Mouse (Mus musculus) megakaryocyte, adult 5-6 weeks (primary cell): ENCODE measurements around the gene Lrrc46. TPM values are rescaled to one million over a fixed set of nuclear protein-coding genes. Genes with fewer than 3 reads are reported as not detected.

Source experiments
- ATAC-seq: 2 replicates; pipeline ENCODE4 v1.8.0; 2016; ENCODE audit warnings: mild to moderate bottlenecking, inconsistent platforms; ENCODE audit not compliant: poor library complexity, severe bottlenecking
- total RNA-seq, 2 experiments: library from RNA; stranded (forward) in 1 of 2; stranded (reverse) in 1 of 2; fragments of 153-499, 151-499 nt in 1 of 2; fragments of 221-1000, 200-1000 nt in 1 of 2; gene quantifications; 2 replicates each; pipeline versions ENCODE4 v1.2.3 to v1.2.4; 2015 to 2017

Lrrc46 gene
- total RNA-seq, 2 experiments from 2014 or later: 0.80 TPM; not detected in 1

DNA sequence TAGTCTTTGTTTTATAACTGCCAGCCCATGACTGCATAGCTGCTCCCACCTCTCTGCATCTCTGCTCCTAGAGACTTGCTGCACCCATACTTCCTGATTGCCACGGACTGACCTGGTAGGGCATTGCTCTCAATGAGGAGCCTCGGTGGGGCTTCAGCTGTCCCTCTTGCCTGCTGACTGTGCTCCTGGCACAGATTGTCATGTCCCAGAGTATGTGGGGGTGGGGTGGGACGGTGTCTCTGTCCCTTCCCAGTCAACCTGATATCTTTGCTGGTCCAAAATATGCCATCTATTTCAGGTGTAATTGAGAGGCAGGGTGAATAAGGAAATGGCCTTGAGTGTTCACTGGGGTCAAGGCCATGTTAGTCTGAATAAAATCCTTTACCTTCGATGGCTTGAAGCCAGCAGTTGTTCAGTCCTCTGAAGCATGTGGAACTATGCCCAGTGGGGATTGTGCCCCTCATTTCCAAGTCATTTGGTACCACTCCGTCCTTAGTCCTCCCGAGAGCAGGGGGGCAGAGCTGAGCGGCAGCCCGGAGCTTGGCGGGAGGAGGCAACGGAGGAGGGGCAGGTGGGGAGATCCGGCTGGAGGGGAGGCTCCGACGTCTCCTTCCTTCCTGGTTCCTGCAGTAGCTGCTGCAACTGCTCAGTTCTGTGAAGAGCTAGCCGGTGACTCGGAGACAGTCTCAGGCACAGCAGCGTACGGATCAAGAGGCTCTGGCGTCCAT lies 9.2 kb upstream of the Lrrc46 start, which contains the start of gene Osbpl7:
Gene Osbpl7 (plus strand): TSS at position 413 of the 728 bp plus-strand sequence.
- ATAC-seq: peak; percentile 77

DNA sequence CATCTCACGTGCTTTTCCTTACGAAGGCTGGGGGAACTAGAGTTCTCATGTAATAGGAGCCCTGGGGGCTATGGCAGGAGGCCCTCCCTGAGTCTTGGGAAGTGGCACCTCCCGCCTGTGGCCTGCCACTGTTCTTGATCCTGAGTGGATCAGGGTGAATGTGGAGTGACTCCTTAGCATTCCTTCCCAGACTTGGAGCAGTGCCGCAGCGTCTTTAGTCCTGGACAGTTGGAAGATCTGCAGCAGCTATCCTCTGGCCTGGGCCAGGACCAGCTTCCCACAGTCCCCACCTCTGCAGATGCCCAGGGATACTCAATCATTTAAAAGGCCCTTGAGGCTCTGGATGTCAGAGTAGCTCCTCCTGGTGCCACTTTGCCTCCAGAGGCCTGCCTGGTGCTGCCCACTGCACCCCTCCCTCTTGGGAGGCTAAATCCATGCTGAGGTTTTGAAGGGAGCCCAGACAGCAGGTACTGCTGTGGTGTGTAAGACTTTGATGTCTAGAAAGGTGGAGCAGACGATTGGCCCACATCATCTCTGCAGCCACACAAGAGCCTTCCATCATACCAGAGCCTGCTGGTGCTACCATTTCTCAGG lies 8.4 kb upstream of the Lrrc46 start:
- no peak for ATAC-seq

DNA sequence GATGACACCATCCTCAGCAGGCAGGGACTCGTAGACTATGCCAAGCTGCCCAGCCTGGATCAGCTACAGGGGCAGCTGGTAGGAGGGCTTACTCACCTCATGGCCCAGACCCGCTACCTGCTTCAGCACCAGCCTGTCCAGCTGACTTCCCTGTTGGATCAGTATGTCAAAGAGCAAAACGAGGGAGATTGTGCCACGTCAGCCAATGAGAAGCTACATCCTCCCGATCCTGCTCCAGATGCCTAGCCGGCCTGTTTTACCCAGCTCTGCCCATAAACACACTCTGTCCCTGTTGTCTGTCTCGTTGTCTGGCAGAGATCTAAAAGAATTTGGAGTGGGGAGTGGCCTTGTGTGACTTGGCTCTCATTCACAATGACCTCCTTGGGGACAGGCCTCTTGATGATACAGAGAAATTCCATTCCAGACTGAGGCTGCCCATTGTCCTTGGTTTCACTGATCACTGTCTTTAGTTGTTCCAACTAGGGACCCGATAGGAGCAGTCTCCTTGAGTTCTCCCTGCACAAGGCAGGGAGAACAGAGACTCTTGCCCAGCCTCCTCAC lies 7.0 kb upstream of the Lrrc46 start:
- ATAC-seq: no peak

DNA sequence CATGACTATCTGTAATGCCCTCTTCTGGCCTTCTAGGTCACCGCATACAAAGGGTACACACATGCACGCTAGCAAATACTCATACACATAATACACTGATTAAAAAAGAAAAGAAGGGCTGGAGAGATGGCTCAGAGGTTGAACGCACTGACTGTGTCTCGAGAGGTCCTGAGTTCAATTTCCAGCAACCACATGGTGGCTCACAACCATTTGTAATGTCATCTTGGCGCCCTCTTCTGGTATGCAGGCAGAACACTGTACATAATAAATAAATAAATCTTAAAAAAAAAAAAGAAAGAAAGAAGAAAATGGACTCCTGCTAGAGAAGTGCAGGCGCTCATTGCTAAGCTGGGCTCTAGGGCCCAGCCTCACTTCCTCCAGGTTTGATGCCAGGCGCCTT lies 4.7 kb upstream of the Lrrc46 start:
- no peak for ATAC-seq

DNA sequence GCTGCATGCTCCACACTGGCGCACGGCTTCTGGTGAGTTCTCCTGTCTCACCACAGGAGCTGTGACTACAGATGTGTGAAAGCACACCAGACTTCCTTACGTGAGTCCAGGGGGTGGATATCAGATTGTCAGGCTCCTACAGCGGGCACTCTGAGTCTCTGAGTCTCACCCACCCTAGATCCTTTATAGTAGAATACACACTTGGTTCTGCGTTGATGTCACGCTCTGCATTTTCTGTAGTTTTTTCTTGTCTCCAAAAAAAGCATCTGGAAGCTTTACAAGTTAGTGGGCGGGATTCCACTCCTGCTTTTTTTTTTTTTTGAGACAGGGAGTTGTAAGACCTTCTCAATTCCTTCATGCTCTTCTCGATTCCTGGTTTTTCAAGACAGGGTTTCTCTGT lies 3.7 kb upstream of the Lrrc46 start:
- no peak for ATAC-seq

DNA sequence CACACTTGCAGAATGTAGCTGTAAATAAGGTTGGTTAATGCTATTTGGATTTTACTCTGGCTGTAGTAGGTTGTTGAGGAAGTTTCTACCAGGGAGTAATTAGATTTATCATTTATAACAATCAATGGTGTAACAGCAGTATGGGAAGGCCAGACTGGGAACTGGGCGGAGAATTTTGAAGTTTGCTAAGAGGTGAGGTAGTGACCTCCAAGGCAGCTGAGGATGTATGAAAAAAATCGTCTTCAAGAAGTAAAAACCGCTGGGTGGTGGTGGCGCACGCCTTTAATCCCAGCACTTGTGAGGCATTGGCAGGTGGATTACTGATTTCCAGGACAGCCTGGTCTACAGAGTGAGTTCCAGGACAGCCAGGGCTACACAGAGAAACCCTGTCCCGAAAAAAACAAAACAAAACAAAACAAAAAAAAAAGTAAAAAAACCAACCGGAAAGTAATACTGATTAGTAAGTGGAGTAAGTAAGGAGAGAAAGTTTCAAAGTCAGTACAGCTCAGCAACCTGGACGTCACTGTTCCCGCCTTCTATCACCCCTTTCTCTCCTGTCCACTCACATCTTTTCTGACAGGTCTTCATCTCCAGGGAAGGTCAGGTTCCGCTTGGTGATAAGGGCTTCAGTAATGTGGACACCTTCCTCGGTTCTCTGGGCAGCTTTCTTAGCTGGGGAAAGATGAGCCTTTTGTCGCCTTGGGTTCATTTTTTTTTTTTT lies 746 bp downstream of the Lrrc46 start:
- no peak for ATAC-seq

DNA sequence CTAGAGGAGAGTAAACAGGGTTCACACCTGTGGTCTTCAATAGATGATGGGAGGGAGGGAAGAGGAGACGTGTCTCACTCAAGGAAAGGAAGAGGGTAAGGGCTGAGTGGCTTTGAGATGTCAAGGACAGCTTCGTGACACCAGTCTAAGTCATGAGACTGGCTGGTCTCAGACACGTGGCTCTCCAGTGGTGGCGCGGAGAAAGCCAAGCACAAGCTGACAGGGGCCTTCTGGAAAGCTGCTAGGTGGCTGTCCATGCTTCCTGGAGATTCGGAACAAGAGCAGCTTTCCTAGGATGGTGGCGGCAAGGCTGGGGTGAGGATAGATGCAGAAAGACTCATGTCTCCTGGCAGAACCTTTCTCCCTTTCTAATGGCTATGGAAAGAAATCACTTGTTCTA lies 2.3 kb downstream of the Lrrc46 start:
- ATAC-seq: no peak

DNA sequence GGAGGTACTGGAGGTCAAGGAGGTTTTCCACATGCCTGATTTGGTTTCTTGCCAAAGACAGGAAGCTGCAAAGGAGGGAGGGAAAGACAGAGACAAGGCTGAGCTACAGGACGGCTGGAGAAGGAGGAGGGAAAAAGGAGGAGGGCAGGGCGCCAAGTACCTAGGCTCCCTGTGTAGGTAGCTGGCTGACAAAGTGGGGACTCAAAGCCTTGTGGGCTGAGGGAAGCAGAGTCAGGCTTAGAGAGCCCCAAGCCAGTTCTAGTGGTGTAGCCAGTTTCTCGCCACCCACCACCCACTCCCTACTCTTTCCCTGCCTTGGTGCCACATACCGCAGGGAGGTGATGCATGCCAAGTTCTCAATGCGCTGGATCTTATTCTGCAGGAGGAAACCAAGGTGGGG lies 5.1 kb downstream of the Lrrc46 start:
- no peak for ATAC-seq

DNA sequence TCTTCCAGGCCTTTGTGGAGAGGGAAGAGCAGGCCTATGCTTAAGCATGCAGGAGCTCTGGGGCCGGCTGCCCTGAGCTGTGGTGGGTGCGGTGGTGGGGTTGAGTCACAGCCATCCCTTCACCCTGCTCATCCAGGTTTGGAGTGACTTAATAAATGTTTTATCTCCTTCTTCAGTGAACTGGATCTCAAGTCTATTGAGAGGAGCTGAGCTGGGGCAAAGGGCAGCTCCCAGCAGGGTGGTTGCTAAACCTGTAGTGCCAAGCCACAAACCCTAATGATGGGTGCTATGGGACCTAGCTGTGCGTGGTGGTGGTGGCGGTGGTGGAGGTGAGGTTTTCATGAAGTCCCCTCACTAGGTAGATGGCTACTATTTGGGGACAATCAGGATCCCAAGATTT lies 7.4 kb downstream of the Lrrc46 start:
- ATAC-seq: no peak

DNA sequence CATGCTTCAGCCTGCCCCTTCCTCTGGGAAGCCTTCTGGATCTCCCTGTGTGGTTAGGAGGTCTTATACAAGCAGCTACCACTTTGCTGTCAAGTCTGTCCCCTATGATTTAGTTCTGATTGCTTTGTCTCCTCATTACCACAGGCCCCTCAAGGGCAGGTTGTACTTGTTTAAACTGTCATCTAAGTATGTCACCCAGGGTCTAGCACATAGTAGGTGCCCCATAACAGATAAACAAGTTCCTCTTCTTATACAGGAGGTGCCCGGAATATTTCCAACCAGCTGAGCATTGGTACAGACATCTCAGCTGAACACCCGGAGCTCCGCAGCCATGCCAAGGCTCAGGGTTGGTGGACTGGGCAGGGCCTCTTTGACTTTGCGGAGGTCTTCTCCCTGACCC lies 8.7 kb downstream of the Lrrc46 start:
- no peak for ATAC-seq

DNA sequence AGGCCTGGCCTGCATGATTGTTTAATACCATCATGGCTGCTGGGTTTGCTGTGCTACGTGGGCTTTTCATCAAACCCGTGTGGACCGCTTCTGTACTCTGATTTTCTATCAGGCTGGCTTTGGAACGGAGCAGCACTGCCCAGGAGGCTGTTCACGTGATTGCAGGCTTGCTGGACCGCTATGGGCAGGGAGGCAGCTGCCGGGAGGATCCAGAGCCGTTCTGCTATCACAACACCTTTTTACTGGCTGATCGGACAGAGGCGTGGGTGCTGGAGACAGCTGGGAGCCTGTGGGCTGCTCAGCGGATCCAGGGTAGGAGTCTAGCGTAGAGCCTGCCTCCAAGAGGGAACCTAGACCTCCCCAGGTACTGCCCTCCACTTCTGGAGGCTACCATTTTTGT lies 9.2 kb downstream of the Lrrc46 start:
- no peak for ATAC-seq

DNA sequence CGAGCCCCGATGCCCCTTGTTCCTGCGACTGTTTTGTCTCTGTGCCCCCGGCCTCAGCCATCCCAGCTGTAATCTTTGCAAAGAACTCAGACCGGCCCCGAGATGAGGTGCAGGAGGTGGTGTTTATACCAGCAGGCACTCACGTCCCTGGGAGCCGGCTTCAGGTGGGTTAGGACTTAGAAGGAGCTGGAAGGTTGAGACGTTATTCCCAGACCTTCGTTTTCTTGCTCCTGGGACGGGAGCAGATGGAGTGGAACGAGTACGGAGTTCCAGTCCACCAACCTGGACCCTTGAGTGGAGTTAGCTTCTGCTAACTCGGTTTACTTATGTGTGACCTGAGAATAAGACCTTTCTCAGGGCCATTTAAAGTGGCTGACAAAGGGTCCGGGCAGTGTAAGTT lies 10.8 kb downstream of the Lrrc46 start:
- ATAC-seq: no peak

DNA sequence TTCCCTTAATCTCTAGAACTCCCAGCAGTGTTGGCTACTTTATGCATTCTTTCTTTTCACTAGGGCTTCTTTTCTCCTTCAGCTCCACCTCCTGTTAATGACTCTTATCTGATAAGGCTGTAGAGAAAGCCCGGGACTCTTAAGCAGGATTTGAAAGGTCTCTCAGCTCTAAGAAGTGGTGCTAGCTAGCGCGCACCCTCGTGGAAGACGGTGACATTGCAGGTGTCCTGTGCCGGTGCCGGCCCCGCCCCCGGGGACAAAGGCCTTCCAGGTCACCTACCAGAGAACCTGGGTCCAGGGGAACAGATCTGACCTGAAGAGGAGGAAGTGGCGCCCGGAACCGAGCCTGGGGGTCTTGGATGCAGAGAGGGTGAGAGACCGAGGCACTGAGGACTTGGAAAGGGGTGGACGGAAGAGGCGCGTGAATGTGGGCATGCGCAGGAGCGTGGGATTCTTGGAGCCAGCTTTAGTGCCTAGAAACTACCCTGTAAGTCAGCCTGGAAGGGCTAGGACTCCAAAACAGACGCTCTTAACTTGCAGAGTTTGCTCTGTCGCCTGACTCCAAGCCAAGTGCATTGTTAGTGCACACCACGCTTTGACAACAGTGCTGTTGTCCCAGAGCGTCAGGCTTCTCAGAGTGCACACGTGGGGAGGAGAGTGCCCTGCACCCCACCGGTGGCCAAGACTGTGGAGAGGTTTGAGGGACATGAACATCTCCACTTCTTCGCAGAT lies 11.4 kb downstream of the Lrrc46 start, which contains the start of gene Scrn2:
Gene Scrn2 (plus strand): TSS at position 253 of the 732 bp plus-strand sequence.
- peak; percentile 92 for ATAC-seq

DNA sequence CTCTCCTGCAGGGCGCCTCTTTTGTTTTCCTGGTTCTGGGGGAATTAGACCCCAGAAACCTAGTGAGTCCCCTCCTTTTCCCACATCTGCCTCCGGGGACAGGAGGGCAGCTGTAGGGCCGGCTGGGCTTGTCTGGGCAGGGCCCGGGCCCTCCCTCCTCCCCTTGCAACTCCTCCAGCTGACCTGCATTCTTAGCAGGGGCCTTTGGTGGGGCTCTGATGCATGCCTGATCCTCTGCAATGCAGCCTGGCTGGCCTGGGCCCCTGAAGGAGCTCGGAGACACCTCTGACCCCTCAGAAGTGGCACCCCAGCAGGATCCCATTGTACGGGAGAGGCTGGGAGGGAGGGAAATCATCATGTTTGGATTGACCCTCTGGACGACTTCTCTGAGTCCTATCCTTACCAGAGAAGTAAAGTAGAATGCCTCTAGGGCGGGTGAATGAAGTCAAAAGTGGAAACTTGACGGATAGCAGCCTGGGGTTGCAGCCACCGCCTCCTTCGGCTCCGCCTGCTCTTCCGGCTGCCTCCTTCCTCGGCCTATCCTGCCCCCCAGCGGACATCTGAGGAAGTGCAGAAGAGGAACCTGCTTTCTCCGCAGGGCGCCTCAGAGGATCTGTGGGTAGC lies 15.4 kb downstream of the Lrrc46 start:
- ATAC-seq: peak; percentile 86

DNA sequence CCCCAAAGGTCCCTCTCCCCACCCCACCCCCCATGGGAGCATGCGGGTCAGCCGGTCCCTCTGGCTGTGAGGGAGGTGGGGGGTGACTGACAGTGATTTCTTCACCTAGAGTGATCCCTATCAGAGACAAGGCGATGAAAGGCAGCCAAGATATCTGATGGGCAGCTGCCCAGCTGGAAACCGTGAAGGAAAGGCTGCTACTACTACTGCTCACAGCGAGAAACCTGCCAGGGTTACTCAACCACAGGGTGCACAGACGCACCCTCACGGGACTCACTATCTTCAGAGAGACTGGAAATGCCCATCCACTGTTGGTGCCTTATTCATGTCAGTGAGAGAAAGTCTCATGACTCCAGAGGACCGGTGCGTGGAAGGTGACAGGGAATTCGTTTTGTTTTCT lies 16.2 kb downstream of the Lrrc46 start:
- no peak for ATAC-seq

DNA sequence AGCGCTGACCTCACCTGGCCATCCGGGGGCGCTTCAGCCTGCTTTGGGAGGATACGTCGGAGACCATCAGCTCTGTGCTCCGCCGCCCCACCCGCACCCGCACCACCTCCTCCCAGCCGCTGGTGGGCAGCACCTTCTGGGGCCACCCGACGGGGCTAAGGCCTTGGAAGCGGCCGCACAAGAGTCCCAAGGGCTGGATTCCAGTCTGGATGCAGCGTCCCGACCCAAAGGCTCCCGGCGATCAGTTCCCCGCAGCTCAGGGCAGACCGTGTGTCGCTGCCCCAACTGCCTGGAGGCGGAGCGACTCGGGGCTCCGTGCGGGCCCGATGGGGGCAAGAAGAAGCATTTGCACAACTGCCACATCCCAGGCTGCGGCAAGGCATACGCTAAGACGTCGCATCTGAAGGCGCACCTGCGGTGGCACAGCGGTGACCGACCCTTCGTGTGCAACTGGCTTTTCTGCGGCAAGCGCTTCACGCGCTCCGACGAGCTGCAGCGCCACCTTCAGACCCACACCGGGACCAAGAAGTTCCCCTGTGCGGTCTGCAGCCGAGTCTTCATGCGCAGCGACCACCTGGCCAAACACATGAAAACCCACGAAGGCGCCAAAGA lies 19.2 kb downstream of the Lrrc46 start:
- ATAC-seq: peak; percentile 74

DNA sequence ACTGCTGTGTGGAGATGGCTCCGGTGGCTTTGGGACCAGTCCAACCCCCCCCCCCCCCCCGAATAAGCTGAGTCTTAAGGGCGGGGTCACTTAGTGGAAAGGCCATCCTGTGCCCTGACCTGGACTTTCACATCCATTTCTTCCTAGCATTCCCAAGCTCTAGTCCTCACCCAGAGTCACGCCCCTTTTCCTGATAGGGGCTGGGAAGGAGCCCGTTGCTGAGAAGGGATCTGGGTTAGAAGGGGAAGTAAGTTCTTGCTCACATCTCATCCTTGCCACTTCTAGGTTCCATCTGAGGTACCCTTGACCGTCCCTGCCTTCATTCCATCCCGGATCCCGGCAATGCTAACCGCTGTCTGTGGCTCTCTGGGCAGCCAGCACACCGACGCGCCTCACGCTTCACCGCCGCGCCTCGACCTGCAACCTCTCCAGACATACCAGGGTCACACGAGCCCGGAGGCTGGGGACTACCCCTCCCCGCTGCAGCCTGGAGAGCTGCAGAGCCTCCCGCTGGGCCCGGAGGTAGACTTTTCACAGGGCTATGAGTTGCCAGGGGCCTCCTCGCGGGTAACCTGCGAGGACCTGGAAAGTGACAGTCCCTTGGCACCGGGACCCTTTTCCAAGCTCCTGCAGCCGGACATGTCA lies 20.0 kb downstream of the Lrrc46 start:
- ATAC-seq: no peak

DNA sequence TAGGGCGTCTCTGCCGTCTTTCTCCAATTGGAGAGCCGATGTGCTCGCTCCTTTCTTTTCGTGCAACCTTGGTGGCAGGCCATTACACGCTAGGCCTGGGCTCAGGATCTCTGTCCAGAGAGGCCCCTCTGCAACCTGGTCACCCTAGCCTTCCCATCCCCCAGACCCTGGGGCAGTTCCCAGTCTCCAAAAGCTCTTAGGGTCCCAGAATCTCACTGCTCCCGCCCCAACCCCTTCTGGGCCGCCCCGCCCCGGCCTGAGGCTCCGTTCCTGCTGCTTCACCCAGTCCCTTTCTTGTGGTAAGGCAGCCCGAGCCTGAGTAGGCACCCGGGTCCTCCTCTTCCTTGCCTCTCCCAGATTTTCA lies 21.9 kb downstream of the Lrrc46 start:
- no peak for ATAC-seq

DNA sequence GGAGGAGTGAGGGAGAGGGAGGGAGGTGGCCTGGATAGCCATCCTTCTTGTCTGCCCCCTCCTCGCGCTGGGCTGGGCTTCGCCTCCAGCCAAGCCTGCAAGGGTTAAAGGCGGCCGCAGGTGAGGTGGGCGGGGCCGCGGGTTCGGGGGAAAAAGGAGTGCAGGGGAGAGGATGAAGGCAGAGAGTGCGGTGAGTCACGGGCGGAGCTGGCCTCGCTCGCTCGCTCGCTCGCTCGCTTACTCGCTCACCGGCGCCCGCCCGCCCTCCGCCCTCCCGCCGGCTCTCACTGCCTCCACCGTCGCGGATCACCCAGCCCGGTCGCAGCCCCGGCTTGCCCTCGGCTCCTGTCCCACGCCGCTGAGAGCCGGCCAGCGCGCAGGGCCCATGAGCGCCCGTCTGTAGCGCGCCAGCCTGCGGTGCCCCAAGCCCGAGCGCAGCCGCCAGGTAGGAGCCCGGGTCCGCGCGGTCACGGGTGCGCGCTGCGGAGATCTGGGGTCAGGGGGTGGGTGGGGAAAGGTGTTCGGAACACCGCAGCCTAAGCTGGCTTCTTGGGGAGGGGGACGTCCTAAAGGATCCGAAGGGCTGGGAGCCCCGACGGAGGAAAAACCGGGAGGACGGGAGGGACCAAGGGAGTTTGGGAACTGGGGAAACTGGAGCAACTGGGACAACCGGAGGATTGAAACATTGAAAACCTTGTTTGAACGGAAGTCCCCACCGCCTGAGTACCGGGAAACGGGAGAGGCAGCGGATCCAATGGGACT lies 22.4 kb downstream of the Lrrc46 start:
- no peak for ATAC-seq
